Mouse (Mus musculus): ENCODE data around the gene Rph3al.
A peak's percentile ranks its signal among the peaks of the same experiment; 100 is the strongest.

Rph3al gene

GRCm38 (mm10) chr11:75938379-75938906 lies at the start of gene Rph3al:
TSS of gene Rph3al (minus strand) at chr11:75938429.
- DNase-seq, result no peak

GRCm38 (mm10) chr11:75985948-75986347 lies 47.7 kb upstream of the Rph3al start:
- DNase-seq, result no peak

DNA sequence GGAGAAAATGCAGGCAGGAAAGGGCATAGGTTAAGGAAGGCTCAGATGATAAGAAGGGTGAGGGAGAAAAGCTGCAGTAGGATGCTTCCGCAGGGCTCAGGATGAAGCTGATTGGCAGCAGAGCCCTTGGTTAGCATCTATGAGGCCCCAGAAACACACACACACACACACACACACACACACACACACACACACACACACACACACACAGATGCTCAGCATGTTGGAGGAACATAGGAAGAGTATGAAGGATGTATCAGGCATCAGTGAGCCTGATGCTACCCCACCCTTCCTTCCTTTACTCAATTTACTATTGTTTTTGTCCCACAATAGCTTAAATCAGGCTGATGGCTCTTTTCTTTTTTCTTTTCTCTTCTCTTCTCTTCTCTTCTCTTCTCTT lies 46.4 kb upstream of the Rph3al start:
- no peak for DNase-seq

DNA sequence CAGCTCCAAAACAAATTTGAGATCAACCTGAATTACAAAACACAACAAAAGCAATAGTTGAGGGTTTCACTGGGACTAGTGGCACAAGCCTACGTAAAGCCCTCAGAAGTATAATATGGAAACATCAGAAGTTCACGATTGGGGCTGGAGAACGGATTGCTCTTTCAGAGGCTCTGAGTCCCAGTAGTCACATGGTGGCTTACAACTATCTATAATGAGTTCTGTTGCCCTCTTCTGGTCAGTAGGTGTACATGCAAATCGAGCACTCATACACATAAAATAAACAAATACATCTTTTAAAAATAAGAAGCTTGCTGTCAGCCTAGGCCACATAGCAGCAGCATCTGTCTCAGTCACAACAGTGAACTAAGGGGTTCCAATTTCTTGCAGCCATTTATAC lies 45.0 kb upstream of the Rph3al start:
- DNase-seq, result no peak

DNA sequence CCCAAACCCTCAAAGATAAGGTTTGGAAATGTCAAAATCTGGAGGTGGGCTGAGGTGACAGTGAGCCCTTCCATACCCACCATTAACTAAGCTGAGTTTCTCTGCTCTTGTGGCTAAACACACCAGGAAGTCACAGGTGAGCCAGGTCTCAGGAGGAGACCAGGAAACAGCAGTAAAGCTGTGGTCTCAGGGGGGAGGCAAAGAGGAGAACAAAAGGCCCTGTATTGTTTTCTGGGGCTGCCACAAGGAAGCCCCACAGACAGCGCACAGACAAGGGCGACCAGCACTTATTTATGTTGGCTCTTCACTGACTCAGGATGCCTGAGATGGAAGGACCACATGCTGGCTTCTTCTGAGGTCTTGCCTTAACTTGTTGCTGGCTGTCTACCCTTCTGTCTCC lies 42.2 kb upstream of the Rph3al start:
- DNase-seq, result peak; percentile 40

GRCm38 (mm10) chr11:75978051-75978450 lies 39.8 kb upstream of the Rph3al start:
- peak; percentile 53 for DNase-seq

DNA sequence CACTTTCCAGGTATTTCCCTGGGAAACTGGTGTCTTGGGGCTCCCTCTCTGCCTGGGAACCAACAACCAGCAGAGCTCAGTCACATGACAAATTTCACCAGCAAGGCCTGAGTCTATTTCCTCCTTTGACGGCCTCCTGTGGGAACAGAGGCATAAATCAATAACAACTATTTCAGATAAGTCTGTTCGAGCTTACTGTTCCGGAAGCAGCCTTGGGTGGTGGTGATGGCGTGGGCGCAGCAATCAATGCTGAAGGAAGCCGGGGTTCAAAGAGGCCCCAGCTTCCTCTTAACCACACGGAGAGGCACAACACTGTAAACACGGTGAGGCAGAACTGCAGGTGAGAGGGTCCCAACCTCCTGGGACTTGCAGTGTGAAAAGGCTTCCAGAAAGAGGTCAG lies 38.5 kb upstream of the Rph3al start:
- peak; percentile 80 for DNase-seq

GRCm38 (mm10) chr11:75973988-75974387 lies 35.8 kb upstream of the Rph3al start:
- no peak for DNase-seq

DNA sequence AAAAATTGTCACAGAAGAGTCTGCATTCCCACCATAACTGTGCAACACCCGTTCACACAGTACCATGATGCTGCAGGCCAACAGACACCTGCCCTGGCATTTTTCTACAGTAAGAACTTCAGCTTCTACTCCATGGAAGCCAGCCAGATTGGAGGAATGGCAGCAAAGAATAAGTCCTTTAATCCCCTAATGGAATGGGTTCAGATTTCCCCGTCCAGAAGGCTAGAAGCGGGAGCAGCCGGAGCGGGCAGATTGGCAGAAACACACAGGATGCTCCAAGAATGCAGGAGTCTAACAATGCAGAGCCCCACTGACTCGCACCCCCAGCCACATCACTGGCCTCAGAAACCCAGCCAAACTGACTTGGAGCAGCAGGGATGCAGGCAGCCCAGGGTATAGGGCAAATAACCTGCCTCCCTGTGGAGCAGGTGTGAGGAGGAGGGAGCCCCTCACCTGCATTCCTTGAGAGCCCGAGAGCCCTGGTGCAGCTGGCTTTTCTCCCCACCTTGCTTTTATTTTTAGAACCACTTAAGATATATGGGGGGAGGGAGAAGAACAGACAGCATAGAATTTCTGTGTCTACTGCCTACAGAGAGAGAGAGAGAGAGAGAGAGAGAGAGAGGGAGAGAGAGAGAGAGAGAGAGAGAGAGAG lies 34.8 kb upstream of the Rph3al start:
- DNase-seq, result no peak

DNA sequence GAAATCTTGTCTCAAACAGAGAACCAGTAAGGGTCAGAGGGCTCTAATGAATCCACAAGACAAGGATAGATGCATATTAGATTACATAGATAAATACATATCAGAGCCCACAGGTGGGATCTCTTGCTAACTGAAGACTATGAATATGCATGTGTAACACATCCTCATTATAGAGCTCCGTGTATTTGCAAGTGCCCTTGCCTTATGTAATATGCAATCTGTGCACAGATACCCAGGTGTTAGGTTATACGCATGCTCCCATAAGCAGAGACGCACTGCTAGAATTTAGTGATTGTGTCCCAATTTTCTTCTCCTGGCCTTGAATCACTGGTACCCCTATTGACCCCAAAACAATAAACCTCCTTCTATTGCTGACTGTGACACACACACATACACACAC lies 34.0 kb upstream of the Rph3al start:
- DNase-seq, result no peak

GRCm38 (mm10) chr11:75970629-75971028 lies 32.4 kb upstream of the Rph3al start:
- no peak for DNase-seq

DNA sequence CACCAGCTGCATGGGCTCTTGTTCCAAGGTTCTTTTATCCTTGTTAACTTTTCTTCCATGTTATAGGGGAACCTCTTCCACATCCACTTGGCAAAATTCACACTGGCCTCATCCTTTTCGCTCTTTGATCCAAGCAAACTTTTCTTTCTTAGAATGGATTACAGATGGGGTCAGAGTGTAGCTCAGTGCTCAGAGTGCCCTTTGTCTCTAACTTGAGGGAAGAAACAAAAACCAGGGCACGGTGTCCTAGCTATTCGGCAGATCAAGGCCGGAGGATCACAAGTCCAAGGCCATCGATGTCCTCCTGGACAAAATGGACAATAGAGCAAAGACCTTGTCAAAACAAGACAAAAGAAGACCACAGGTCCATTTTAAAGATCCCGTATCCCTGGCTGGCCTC lies 30.5 kb upstream of the Rph3al start:
- no peak for DNase-seq

DNA sequence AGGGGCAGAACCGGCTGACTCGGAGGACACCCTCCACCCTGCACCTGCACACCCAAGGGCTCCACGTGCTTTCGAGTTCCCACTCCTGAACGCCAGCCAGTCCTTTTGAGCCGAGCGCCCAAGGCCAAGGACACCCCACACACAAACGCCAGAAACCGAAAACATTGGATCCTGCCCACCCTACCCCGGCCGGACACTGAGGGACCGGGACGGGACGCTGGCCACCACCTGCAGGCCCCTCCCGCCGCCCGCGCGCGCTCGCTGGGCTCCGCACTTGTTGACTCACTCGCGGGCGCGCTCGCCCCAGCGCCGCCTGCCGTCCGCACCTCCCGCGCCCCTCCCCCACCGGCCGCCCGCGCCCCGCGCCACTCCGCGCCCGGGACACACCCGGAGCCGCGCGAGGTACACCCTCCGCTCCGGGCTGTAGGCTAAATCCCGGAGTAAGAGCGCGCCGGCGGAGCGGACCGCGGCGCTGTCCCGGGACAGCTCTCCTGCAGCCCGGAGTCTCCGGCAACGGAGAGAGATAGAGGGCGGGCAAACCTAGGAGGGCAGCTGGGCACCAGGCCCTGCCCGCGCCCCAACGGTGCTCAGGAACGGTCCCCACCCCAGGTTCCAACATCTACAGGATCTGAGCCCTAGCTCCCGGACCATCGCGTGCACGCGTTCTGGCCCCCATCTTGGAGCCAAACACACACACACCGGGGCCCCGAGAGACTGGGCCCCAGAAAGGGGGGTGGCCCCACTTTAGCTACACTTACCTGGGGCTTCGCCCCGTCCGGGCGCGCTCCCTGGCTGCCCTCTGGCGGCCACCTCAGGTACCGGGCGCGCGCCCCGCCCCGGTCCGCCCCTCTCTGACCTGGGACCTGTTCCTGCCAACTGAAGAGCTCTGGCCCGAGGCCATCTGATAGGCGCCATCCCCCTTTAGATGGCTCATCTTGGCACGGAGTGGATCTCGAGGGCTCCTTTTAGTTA lies 28.5 kb upstream of the Rph3al start:
- peak; percentile 89 for DNase-seq

DNA sequence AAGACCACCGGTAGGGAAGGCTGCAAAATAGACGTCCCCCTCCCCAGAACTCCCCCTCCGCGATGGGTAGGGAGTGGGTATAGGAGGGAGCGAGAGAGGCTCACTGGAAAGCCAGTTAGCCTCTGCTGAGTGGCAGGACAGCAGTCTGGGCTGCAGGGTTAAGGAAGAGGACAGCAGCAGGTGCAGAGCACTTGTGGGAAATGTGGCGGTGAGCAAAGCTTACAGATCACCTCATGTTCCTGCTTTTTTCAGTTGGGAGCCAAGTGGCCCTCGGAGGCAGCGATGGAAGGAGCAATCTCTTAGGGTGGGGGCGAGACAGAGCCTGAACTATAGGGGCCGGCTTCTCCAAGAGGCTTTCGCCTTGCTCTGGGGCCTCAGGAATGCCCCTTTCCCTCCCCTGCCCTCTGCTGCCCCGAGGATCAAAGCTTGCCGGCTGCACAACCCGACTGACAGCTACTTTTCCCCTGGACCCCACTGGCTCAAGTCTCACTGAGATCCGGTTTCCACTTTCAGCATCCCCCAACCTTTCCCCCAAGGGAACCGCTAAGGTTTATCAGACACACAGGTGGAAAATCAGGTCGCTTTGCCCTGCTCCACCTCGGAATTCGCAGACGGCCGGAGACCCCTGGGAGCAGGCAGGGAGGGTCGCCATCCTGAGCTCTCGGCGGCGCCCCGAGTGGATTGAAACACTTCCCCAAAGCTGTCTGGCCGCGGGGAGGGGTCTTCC lies 27.6 kb upstream of the Rph3al start:
- peak; percentile 13 for DNase-seq

DNA sequence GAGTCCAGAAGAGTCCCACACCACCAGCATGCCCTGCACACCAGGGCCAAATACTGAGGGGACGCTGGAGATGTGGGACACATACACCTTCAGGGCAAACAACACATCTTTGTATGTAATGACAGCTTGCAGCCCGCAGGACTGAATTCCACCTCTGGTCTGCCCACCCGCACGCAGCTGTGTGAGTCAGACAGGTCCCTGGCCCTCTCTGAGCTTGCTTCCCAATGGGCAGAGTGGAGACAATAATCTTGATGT lies 26.2 kb upstream of the Rph3al start:
- DNase-seq, result no peak

- no peak for DNase-seq
Measured at GRCm38 (mm10) chr11:75963730-75964475, 25.7 kb upstream of the Rph3al start.

DNA sequence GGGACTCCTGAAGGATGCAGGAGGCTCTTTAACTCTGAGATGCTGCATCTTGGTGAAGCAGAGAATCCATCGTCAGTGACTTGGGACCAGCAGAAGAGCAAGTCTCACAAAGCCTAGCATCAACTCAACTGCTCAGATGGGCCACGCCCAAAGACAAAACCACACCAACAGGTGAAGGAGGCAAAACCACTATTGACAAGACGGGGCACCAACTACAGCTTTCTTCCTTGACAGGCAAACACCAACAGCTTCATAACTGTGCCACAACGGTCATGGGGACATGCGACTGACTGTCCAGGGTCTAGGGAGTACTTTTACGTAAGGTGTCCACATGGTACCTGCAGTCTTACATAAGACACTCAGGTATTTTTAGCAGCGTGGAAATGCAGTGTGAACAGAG lies 23.6 kb upstream of the Rph3al start:
- peak; percentile 27 for DNase-seq

GRCm38 (mm10) chr11:75957124-75957832 lies 19.0 kb upstream of the Rph3al start:
- no peak for DNase-seq

DNA sequence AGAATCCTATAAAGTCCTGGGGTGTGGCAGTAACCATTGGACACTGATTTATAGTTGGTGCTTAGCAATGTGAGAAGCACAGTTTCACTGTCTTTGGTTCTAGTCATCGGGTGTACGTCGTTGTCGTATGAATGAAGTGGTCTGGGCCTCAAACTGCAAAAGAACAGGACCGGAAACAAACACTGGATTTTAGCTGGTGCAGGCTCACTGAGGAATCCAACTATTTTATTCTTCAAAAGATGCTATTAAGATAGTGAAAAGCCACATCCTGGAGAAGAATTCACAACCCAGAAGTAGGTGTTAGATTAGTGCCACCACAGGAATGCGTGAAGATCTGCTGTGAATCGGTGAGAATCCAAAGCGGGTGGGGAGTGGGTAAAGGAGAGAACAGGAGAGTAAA lies 18.4 kb upstream of the Rph3al start:
- no peak for DNase-seq

- no peak for DNase-seq
Measured at GRCm38 (mm10) chr11:75954896-75955295, 16.7 kb upstream of the Rph3al start.

GRCm38 (mm10) chr11:75951895-75952294 lies 13.7 kb upstream of the Rph3al start:
- no peak for DNase-seq

GRCm38 (mm10) chr11:75950459-75950858 lies 12.2 kb upstream of the Rph3al start:
- DNase-seq, result no peak

All from thymus, postnatal 25 days (tissue).